14 mouse cellular contexts compared by ENCODE assay signal in the genomic region with DNA sequence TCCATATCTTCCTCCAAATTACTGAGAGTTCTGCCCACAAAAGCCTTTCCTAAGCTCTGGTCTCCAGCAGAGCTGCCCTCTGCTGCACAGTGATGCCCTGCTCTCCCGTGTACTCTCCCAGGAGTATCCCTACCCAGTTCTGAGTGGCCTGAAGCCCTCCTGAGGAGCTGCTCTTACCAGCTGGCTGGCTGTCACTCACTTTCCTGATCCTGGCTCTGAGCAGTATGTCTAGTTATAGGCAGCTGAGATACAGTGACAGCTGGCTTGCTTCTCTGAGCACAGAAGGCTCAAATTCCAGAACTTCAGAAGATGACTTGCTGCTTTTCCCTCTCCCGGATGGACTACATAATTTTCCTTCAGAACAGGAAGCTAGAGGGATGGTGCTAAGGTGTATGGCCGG.
DNase-seq lines count a peak whose midpoint lies in the region; ATAC-seq and TF ChIP-seq lines count a peak whose summit lies in the region.
"Had no signal": no experiment of that assay in that cellular context is flagged by ENCODE, and none has a peak within 500 bp of the region (broad histone marks: within the 10 kb centered on the region; RNA-seq: fewer than 3 reads in every experiment).

No protein-coding gene starts in this region.

- no peaks in the 10 kb centered on the region for H3K36me3 ChIP-seq in stomach, embryonic 16.5 days (ENCODE audit: control insufficient read depth, insufficient read depth, low read length)
- no peaks in the 10 kb centered on the region for H3K36me3 ChIP-seq in stomach, postnatal 0 days (ENCODE audit: control insufficient read depth, insufficient read depth, low read length)
- H3K36me3 ChIP-seq: heart, embryonic 12.5 days had no signal

- no peak for TF ChIP-seq EP300 in stomach, postnatal 0 days (optimal IDR thresholded peaks at IDR 0.05)

- no peak overlapping the region for H3K4me2 ChIP-seq in stomach, embryonic 16.5 days (ENCODE audit: low read depth, low read length)
- no peak overlapping the region for H3K4me2 ChIP-seq in stomach, postnatal 0 days (replicated peaks; ENCODE audit: low read depth)
- H3K4me2 ChIP-seq: heart, embryonic 12.5 days had no signal

- 40% methylated on average over 3 of the region's 3 CpGs for WGBS in stomach, embryonic 16.5 days
- 49% methylated on average over 3 of the region's 3 CpGs for WGBS in stomach, postnatal 0 days

- TF ChIP-seq CTCF in stomach, postnatal 0 days (IDR thresholded peaks at IDR 0.05; ENCODE audit: low read depth) = no peak

- peaks cover 6% of the 10 kb centered on the region for H3K4me1 ChIP-seq in stomach, embryonic 16.5 days (ENCODE audit: control insufficient read depth, insufficient read depth, low read length)
- no peaks in the 10 kb centered on the region for H3K4me1 ChIP-seq in stomach, postnatal 0 days (replicated peaks; ENCODE audit: control insufficient read depth, insufficient read depth)
- H3K4me1 ChIP-seq: heart, embryonic 12.5 days had no signal

- no peaks in the 10 kb centered on the region for H3K27me3 ChIP-seq in stomach, embryonic 16.5 days (ENCODE audit: control insufficient read depth, insufficient read depth, low read length)
- H3K27me3 ChIP-seq in stomach, postnatal 0 days (ENCODE audit: control insufficient read depth, insufficient read depth, low read length) = no peaks in the 10 kb centered on the region
- H3K27me3 ChIP-seq: heart, embryonic 12.5 days had no signal

- ATAC-seq in frontal cortex, adult (ENCODE audit: low TSS enrichment) = peak; percentile 44
- ATAC-seq in stomach, embryonic 16.5 days (ENCODE audit: insufficient read depth, low FRiP score) = peak; percentile 25; the same call in 1 of the 2 replicates
- no peak for ATAC-seq in stomach, postnatal 0 days (ENCODE audit: low FRiP score, low TSS enrichment)
- ATAC-seq: activated CD4-positive, CD25-positive, alpha-beta regulatory T cell, adult 4 months; CD4-positive, CD25-positive, alpha-beta regulatory T cell, adult 4 months had no signal

- H3K9ac ChIP-seq in stomach, embryonic 16.5 days (ENCODE audit: low read length) = no peak overlapping the region
- H3K9ac ChIP-seq in stomach, postnatal 0 days (ENCODE audit: low read length) = no peak overlapping the region
- H3K9ac ChIP-seq: heart, embryonic 12.5 days had no signal

- H3K4me3 ChIP-seq in stomach, embryonic 16.5 days (replicated peaks; ENCODE audit: low read length) = no peak overlapping the region
- H3K4me3 ChIP-seq in stomach, postnatal 0 days (ENCODE audit: low read depth, low read length) = no peak overlapping the region
- H3K4me3 ChIP-seq: heart, embryonic 12.5 days; myocyte had no signal

- DNase-seq in frontal cortex, adult 2 months (ENCODE audit: extremely low spot score in 1 of 2, low spot score in 1 of 2) = no peak
- peak; percentile 5 for DNase-seq in layer of hippocampus, adult 9-11 months
- no peak for DNase-seq in layer of hippocampus, adult 8-10 months (ENCODE audit: low spot score in 2 of 2)
- no peak for DNase-seq in stomach, postnatal 0 days (ENCODE audit: low spot score)
- no peak for DNase-seq in yolk sac, embryonic 10.5 days (ENCODE audit: low spot score)
- no peak for DNase-seq in c-Kit-positive CD71-positive TER-119-positive erythroid progenitor cells, embryonic 14.5 days (ENCODE audit: low spot score)
- DNase-seq: cerebellum, adult 8-10 months; kidney, postnatal 36 days had no signal

- no peaks in the 10 kb centered on the region for H3K9me3 ChIP-seq in stomach, embryonic 16.5 days (replicated peaks; ENCODE audit: control insufficient read depth, low read length)
- H3K9me3 ChIP-seq in stomach, postnatal 0 days (ENCODE audit: control insufficient read depth, low read length) = no peaks in the 10 kb centered on the region
- H3K9me3 ChIP-seq: heart, embryonic 12.5 days had no signal

- no peak overlapping the region for H3K27ac ChIP-seq in stomach, embryonic 16.5 days (ENCODE audit: low read length)
- H3K27ac ChIP-seq in stomach, postnatal 0 days (replicated peaks) = no peak overlapping the region
